Comparison of ENCODE assay signal across 9 mouse cellular contexts in the genomic region with DNA sequence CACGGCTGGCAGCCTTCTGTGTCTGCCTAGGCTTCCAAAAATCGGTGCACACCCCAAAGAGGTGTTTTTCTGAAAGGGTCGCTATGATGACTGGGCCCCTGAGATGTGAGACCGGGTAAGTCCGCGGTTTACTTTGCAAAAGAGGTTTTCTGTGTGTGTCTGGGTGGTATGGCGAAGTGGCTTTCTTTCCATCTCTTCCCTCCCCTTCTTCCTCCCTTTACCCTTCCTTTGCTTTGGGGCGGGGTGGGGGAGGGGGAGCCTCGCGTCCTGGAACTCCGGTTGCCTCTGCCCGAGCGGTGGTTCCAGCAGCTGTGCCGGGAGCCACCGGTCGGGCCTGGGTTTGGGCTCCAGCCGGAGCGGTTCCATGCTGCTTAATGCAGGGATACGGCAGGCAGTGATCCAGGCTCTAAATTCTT. TPM values are rescaled to one million over a fixed set of nuclear protein-coding genes. Genes with fewer than 3 reads are reported as not detected.
DNase-seq lines count a peak whose midpoint lies in the region; ATAC-seq lines count a peak whose summit lies in the region.
"Had no signal": no experiment of that assay in that cellular context is flagged by ENCODE, and none has a peak within 500 bp of the region (broad histone marks: within the 10 kb centered on the region; RNA-seq: fewer than 3 reads in every experiment).

No protein-coding gene starts in this region.

- H3K36me3 ChIP-seq in forebrain, embryonic 13.5 days (ENCODE audit: poor library complexity, severe bottlenecking) = peaks cover 4% of the 10 kb centered on the region
- H3K36me3 ChIP-seq in midbrain, embryonic 14.5 days (ENCODE audit: control insufficient read depth, insufficient read depth, low read length) = peaks cover 4% of the 10 kb centered on the region; the same call in 1 of the 2 replicates

- peak overlapping the region; percentile 96 for H3K27ac ChIP-seq in forebrain, embryonic 13.5 days
- peak overlapping the region; percentile 98 for H3K27ac ChIP-seq in midbrain, embryonic 14.5 days (replicated peaks; ENCODE audit: low read depth, low read length)

- ATAC-seq in cerebellum, adult (ENCODE audit: insufficient number of reproducible peaks, low FRiP score, low TSS enrichment) = peak; percentile 12; the same call in 1 of the 2 replicates
- ATAC-seq in forebrain, embryonic 13.5 days = peak; percentile 63
- peak; percentile 60 for ATAC-seq in midbrain, embryonic 14.5 days (ENCODE audit: low FRiP score, low TSS enrichment)
- ATAC-seq in granulocyte monocyte progenitor cell, adult 5-6 weeks (replicated peaks; ENCODE audit: poor library complexity, severe bottlenecking) = no peak

- DNase-seq in kidney, adult 18-20 months = peak; percentile 13
- DNase-seq in kidney, adult 11 months = no peak
- DNase-seq in kidney, postnatal 4 days = peak; percentile 19 to 46
- DNase-seq in midbrain, embryonic 14.5 days = peak; percentile 83
- no peak for DNase-seq in thymus, postnatal 4 days

- H3K4me1 ChIP-seq in forebrain, embryonic 13.5 days = peaks cover 18% of the 10 kb centered on the region
- H3K4me1 ChIP-seq in midbrain, embryonic 14.5 days (ENCODE audit: control insufficient read depth, insufficient read depth, low read length) = peaks cover 15% of the 10 kb centered on the region

- peak overlapping the region; percentile 91 for H3K9ac ChIP-seq in forebrain, embryonic 13.5 days
- peak overlapping the region; percentile 96 for H3K9ac ChIP-seq in midbrain, embryonic 14.5 days (replicated peaks; ENCODE audit: low read length)

- H3K27me3 ChIP-seq in forebrain, embryonic 13.5 days = peaks cover 8% of the 10 kb centered on the region; the same call in 1 of the 2 replicates
- H3K27me3 ChIP-seq in midbrain, embryonic 14.5 days (ENCODE audit: control insufficient read depth, insufficient read depth, low read length) = no peaks in the 10 kb centered on the region

- no peaks in the 10 kb centered on the region for H3K9me3 ChIP-seq in forebrain, embryonic 13.5 days (replicated peaks)
- no peaks in the 10 kb centered on the region for H3K9me3 ChIP-seq in midbrain, embryonic 14.5 days (ENCODE audit: control insufficient read depth, low read length)

- H3K4me2 ChIP-seq in forebrain, embryonic 13.5 days = peak overlapping the region; percentile 67
- H3K4me2 ChIP-seq in midbrain, embryonic 14.5 days (ENCODE audit: low read length) = peak overlapping the region; percentile 63

- peak overlapping the region; percentile 63 for H3K4me3 ChIP-seq in forebrain, embryonic 13.5 days
- peak overlapping the region; percentile 88 for H3K4me3 ChIP-seq in midbrain, embryonic 14.5 days (replicated peaks; ENCODE audit: low read depth, low read length)

- 0% methylated on average over 19 of the region's 19 CpGs for WGBS in forebrain, embryonic 13.5 days
- under 1% methylated on average over 19 of the region's 19 CpGs for WGBS in midbrain, embryonic 14.5 days

RNA-seq across cellular contexts. Expression of a gene that starts 1.3 kb away (rescaled TPM):
- 16.1 and 18.6 TPM in 2 replicates for polyA plus RNA-seq in forebrain, embryonic 13.5 days (2015; fragmentation: Nextera tagmentation; extraction: Ambion mirVana)
- polyA plus RNA-seq in midbrain, embryonic 14.5 days (2014; fragmentation: Nextera tagmentation; extraction: Ambion mirVana) = 28.7 and 31.0 TPM in 2 replicates
- not detected in 2 replicates for total RNA-seq in granulocyte monocyte progenitor cell, adult 5-6 weeks (2014; fragmentation: Nextera tagmentation)
- total RNA-seq in granulocyte monocyte progenitor cell, adult 5-6 weeks (2017) = not detected in 2 replicates
- total RNA-seq: hematopoietic stem cell, adult 5-6 weeks had no signal

Comparison
In these comparisons a context has a peak if more than half of its experiments do, and no peak if none do; other contexts are left out.
1. DNase-seq: peak in kidney, adult 18-20 months (single experiment), kidney, postnatal 4 days (2 of 2) and midbrain, embryonic 14.5 days (single experiment); none in kidney, adult 11 months (single experiment) and thymus, postnatal 4 days (single experiment).